Mouse (Mus musculus) small intestine, adult 2 months (tissue): ENCODE results near the gene Gm20538.

Source experiments
- CTCF ChIP-seq: fragments of 200-500 bp; IDR thresholded peaks from 2 replicates; pipeline ENCODE4 v1.5.1; 2012; ENCODE audit warnings: low read depth, mild to moderate bottlenecking, control low read depth, inconsistent platforms, low read length, moderate library complexity, mixed read lengths; ENCODE audit not compliant: insufficient replicate concordance, insufficient read length; ENCODE audit errors: extremely low read depth
- POLR2A ChIP-seq: fragments of 200-500 bp; IDR thresholded peaks from 2 replicates; pipeline ENCODE4 v1.6.1; 2012; ENCODE audit warnings: low read depth, mild to moderate bottlenecking, control low read depth, inconsistent platforms, low read length, moderate library complexity

- TF ChIP-seq POLR2A (no peak), CTCF (no peak)
Measured at GRCm38 (mm10) chr19:44517996-44518768, 34.4 kb downstream of the Gm20538 start.
